ENCODE assay signal across 15 mouse cellular contexts in the genomic region with DNA sequence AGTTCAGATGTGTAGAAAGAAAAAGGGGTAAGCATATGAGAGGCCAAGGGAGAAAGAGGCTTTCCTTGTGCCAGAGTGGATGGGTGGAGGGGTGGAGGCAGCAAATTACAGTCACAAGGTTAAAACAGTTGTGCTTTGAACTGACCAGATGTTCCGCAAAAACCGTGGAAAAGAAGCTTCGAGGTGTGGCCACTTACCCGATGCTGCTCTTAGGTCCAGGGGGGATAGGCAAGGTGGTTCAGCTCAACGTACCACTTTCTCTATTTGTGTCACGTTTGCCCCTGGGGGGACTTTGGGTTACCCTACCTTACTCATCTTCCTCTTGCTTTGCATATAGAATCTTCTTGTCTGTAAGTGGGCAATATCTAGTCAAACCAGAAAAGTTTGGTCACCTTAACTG.
"Had no signal": no experiment of that assay in that cellular context is flagged by ENCODE, and none has a peak within 500 bp of the region (broad histone marks: within the 10 kb centered on the region; RNA-seq: fewer than 3 reads in every experiment).

No protein-coding gene starts in this region.

- H3K27me3 ChIP-seq: midbrain, embryonic 12.5 days; midbrain, embryonic 15.5 days; neural tube, embryonic 13.5 days had no signal

- H3K4me2 ChIP-seq: liver, embryonic 11.5 days; lung, embryonic 14.5 days; midbrain, embryonic 12.5 days; midbrain, embryonic 15.5 days; neural tube, embryonic 13.5 days had no signal

- H3K27ac ChIP-seq: left cerebral cortex, adult 2 months; macrophage; midbrain, embryonic 12.5 days; midbrain, embryonic 15.5 days; neural tube, embryonic 13.5 days had no signal

- H3K4me3 ChIP-seq: left cerebral cortex, adult 2 months; midbrain, embryonic 12.5 days; midbrain, embryonic 15.5 days; myocyte; neural tube, embryonic 13.5 days had no signal

- DNase-seq: kidney, adult 18-20 months; kidney, adult 9 months; kidney, postnatal 14 days; lung, embryonic 14.5 days; retina, postnatal 1 day; thymus, adult 18-20 months; thymus, postnatal 36 days had no signal

- H3K9ac ChIP-seq: lung, embryonic 14.5 days; midbrain, embryonic 12.5 days; midbrain, embryonic 15.5 days; neural tube, embryonic 13.5 days had no signal

- ATAC-seq: lung, postnatal 0 days; midbrain, embryonic 15.5 days had no signal

- H3K9me3 ChIP-seq: midbrain, embryonic 12.5 days; midbrain, embryonic 15.5 days; neural tube, embryonic 13.5 days had no signal

- H3K36me3 ChIP-seq: midbrain, embryonic 15.5 days had no signal
